Mouse (Mus musculus): ENCODE data around the gene Zfp94. TPM values are rescaled to one million over a fixed set of nuclear protein-coding genes. Genes with fewer than 3 reads are reported as not detected.

Gene Zfp94
- polyA plus RNA-seq, 2 experiments: 1.4 to 1.8 TPM

- no peaks in the 10 kb centered on the region for H3K36me3 ChIP-seq (replicated peaks; ENCODE audit: control insufficient read depth, insufficient read depth, low read depth)
- H3K9ac ChIP-seq (replicated peaks): no peak overlapping the region
- WGBS (ENCODE audit: insufficient replicate concordance): 21% methylated on average over 9 of the region's 9 CpGs
- ATAC-seq (ENCODE audit: insufficient read depth): no peak
- peaks cover 0 to 3% of the 10 kb centered on the region in 2 experiments; a peak in 1 of 4 replicates for H3K4me1 ChIP-seq (replicated peaks; ENCODE audit: control insufficient read depth in 2 of 2, insufficient read depth in 2 of 2, low read length in 1 of 2)
- no peak for DNase-seq (ENCODE audit: low read depth in 3 of 3, low spot score in 3 of 3)
- no peaks in the 10 kb centered on the region for H3K27me3 ChIP-seq (ENCODE audit: control insufficient read depth, insufficient read depth, low read length)
- TF ChIP-seq EP300 (IDR thresholded peaks at IDR 0.05; ENCODE audit: low read depth): no peak
- TF ChIP-seq CTCF (IDR thresholded peaks at IDR 0.05; ENCODE audit: low read depth): no peak
- no peaks in the 10 kb centered on the region for H3K9me3 ChIP-seq (ENCODE audit: control insufficient read depth, low read length)
- no peak overlapping the region for H3K4me2 ChIP-seq (ENCODE audit: low read depth)
- no peak overlapping the region for H3K4me3 ChIP-seq (ENCODE audit: insufficient read depth in 1 of 2, low read depth in 2 of 2, low read length in 2 of 2)
- H3K27ac ChIP-seq: no peak overlapping the region
Measured at GRCm38 (mm10) chr7:24359269-24359668, 42.8 kb upstream of the Zfp94 start.

DNA sequence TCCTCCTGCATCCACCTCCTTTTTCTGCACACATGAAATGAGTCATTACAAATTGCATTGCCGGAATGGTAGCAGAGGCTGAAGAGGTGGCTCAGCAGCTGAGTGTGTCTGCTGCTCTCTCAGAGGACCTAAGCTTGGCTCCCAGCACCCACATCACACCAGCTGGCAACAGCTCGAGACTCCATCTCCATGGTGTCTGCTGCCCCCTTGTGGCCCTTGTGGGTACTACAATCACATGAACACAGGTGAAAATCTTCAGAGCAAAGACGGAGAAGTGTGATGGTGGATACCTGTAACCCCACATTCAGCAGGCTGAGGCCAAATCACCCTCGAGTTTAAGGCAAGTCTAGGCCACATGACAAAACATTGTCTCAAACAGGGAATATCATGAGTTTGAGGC is 41.4 kb upstream of the Zfp94 start:
- H3K4me3 ChIP-seq (ENCODE audit: insufficient read depth in 1 of 2, low read depth in 2 of 2, low read length in 2 of 2): no peak overlapping the region
- H3K4me2 ChIP-seq (ENCODE audit: low read depth): no peak overlapping the region
- no peak for TF ChIP-seq EP300 (IDR thresholded peaks at IDR 0.05; ENCODE audit: low read depth)
- peak; percentile 95 for TF ChIP-seq CTCF (IDR thresholded peaks at IDR 0.05; ENCODE audit: low read depth)
- ATAC-seq (ENCODE audit: insufficient read depth) (no peak), DNase-seq (ENCODE audit: low read depth in 3 of 3, low spot score in 3 of 3) (no peak)
- no peak overlapping the region for H3K27ac ChIP-seq
- no peaks in the 10 kb centered on the region for H3K9me3 ChIP-seq (ENCODE audit: control insufficient read depth, low read length)
- H3K27me3 ChIP-seq (ENCODE audit: control insufficient read depth, insufficient read depth, low read length): no peaks in the 10 kb centered on the region
- no peaks in the 10 kb centered on the region for H3K4me1 ChIP-seq (replicated peaks; ENCODE audit: control insufficient read depth in 2 of 2, insufficient read depth in 2 of 2, low read length in 1 of 2)
- no peak overlapping the region for H3K9ac ChIP-seq (replicated peaks)
- no peaks in the 10 kb centered on the region for H3K36me3 ChIP-seq (replicated peaks; ENCODE audit: control insufficient read depth, insufficient read depth, low read depth)
- 39% methylated on average over 4 of the region's 4 CpGs for WGBS (ENCODE audit: insufficient replicate concordance)

- TF ChIP-seq EP300 (IDR thresholded peaks at IDR 0.05; ENCODE audit: low read depth) (no peak), CTCF (IDR thresholded peaks at IDR 0.05; ENCODE audit: low read depth) (no peak)
- Histone ChIP-seq H3K9ac (replicated peaks) (no peak overlapping the region), H3K27me3 (ENCODE audit: control insufficient read depth, insufficient read depth, low read length) (no peaks in the 10 kb centered on the region), H3K4me2 (ENCODE audit: low read depth) (no peak overlapping the region), H3K27ac (no peak overlapping the region), H3K4me3 (ENCODE audit: insufficient read depth in 1 of 2, low read depth in 2 of 2, low read length in 2 of 2) (no peak overlapping the region), H3K9me3 (ENCODE audit: control insufficient read depth, low read length) (no peaks in the 10 kb centered on the region), H3K4me1 (replicated peaks; ENCODE audit: control insufficient read depth in 2 of 2, insufficient read depth in 2 of 2, low read length in 1 of 2) (no peaks in the 10 kb centered on the region), H3K36me3 (replicated peaks; ENCODE audit: control insufficient read depth, insufficient read depth, low read depth) (no peaks in the 10 kb centered on the region)
- no peak for ATAC-seq (ENCODE audit: insufficient read depth)
- no peak for DNase-seq (ENCODE audit: low read depth in 3 of 3, low spot score in 3 of 3)
- WGBS (ENCODE audit: insufficient replicate concordance): 62% methylated on average over 10 of the region's 10 CpGs
Measured at GRCm38 (mm10) chr7:24356081-24356480, 39.6 kb upstream of the Zfp94 start.

- ATAC-seq (ENCODE audit: insufficient read depth): no peak
- H3K4me1 ChIP-seq (replicated peaks; ENCODE audit: control insufficient read depth in 2 of 2, insufficient read depth in 2 of 2, low read length in 1 of 2): no peaks in the 10 kb centered on the region
- H3K9me3 ChIP-seq (ENCODE audit: control insufficient read depth, low read length): no peaks in the 10 kb centered on the region
- H3K4me3 ChIP-seq (ENCODE audit: insufficient read depth in 1 of 2, low read depth in 2 of 2, low read length in 2 of 2): no peak overlapping the region
- no peak overlapping the region for H3K27ac ChIP-seq
- H3K36me3 ChIP-seq (replicated peaks; ENCODE audit: control insufficient read depth, insufficient read depth, low read depth): no peaks in the 10 kb centered on the region
- H3K9ac ChIP-seq (replicated peaks): no peak overlapping the region
- DNase-seq (ENCODE audit: low read depth in 3 of 3, low spot score in 3 of 3): no peak
- H3K4me2 ChIP-seq (ENCODE audit: low read depth): no peak overlapping the region
- WGBS (ENCODE audit: insufficient replicate concordance): 71% methylated on average over 6 of the region's 6 CpGs
- H3K27me3 ChIP-seq (ENCODE audit: control insufficient read depth, insufficient read depth, low read length): no peaks in the 10 kb centered on the region
- TF ChIP-seq CTCF (IDR thresholded peaks at IDR 0.05; ENCODE audit: low read depth) (no peak), EP300 (IDR thresholded peaks at IDR 0.05; ENCODE audit: low read depth) (no peak)
Measured at GRCm38 (mm10) chr7:24355646-24356045, 39.2 kb upstream of the Zfp94 start.

DNA sequence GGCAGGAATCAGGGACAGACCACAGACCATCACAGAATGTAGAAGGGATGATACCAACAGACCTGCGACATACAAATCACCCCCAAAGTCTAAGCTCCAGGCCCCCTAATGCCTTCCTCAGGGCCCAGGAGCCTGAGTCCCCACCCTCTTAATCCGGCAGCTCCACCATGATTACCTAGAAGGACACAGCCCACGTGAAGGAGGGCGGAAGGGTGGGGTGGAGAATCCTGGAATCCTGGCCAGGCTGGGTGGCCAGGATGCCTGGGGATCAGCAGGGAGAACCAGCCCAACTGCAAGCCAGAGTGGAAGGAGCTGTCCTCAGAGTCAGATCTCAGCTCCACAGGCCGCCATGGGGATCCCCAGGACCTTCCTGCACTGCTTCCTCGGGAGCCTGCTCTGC is 32.4 kb upstream of the Zfp94 start, which contains the start of gene Lypd5:
Gene Lypd5, plus strand, starts transcription at position 301 of the 400 bp plus-strand sequence.
- Histone ChIP-seq H3K27me3 (ENCODE audit: control insufficient read depth, insufficient read depth, low read length) (no peaks in the 10 kb centered on the region), H3K9me3 (ENCODE audit: control insufficient read depth, low read length) (no peaks in the 10 kb centered on the region), H3K4me1 (replicated peaks; ENCODE audit: control insufficient read depth in 2 of 2, insufficient read depth in 2 of 2, low read length in 1 of 2) (no peaks in the 10 kb centered on the region), H3K4me3 (ENCODE audit: insufficient read depth in 1 of 2, low read depth in 2 of 2, low read length in 2 of 2) (no peak within 1 kb of the TSS), H3K9ac (replicated peaks) (no peak within 1 kb of the TSS), H3K4me2 (ENCODE audit: low read depth) (no peak within 1 kb of the TSS), H3K27ac (no peak within 1 kb of the TSS), H3K36me3 (replicated peaks; ENCODE audit: control insufficient read depth, insufficient read depth, low read depth) (no peaks in the 10 kb centered on the region)
- TF ChIP-seq CTCF (IDR thresholded peaks at IDR 0.05; ENCODE audit: low read depth): no peak
- no peak for TF ChIP-seq EP300 (IDR thresholded peaks at IDR 0.05; ENCODE audit: low read depth)
- ATAC-seq (ENCODE audit: insufficient read depth) (no peak), DNase-seq (ENCODE audit: low read depth in 3 of 3, low spot score in 3 of 3) (no peak)
- WGBS (ENCODE audit: insufficient replicate concordance): 30% methylated on average over 6 of the region's 6 CpGs

All from liver, embryonic 14.5 days (tissue).